Mouse (Mus musculus) MEL (cell line): ENCODE measurements around the gene Gm20388. TPM values are rescaled to one million over a fixed set of nuclear protein-coding genes. Genes with fewer than 3 reads are reported as not detected.

Source experiments
- DNase-seq: peaks from one replicate; pipeline ENCODE4 v3.0.0; 2011; ENCODE audit warnings: low read depth, low spot score
- H3K27ac ChIP-seq: 2 replicates; pipeline ENCODE4 v1.5.1; 2012; ENCODE audit warnings: low read depth, mild to moderate bottlenecking, control low read depth, low read length, moderate library complexity; ENCODE audit not compliant: control insufficient read depth
- H3K27me3 ChIP-seq, 2 experiments: fragments of 150-350 bp in 1 of 2; sonication (generic) in 1 of 2; 2 replicates each; pipeline ENCODE4 v1.6.1; 2012; ENCODE audit warnings: low read length in 2 of 2, mild to moderate bottlenecking in 2 of 2, improper control_type of control experiment in 1 of 2, moderate library complexity in 1 of 2; ENCODE audit not compliant: insufficient read depth in 2 of 2, control insufficient read depth in 1 of 2
- H3K36me3 ChIP-seq, 2 experiments: 2 replicates each; pipeline ENCODE4 v1.6.1; 2012 to 2014; ENCODE audit warnings: low read length in 2 of 2, improper control_type of control experiment in 1 of 2, inconsistent platforms in 1 of 2, mild to moderate bottlenecking in 1 of 2; ENCODE audit not compliant: insufficient read depth in 2 of 2, control insufficient read depth in 1 of 2
- H3K4me1 ChIP-seq, 2 experiments: fragments of 150-350 bp in 1 of 2; sonication (generic) in 1 of 2; 2 replicates each; pipeline ENCODE4 v1.6.1; 2012; ENCODE audit warnings: low read length in 2 of 2, improper control_type of control experiment in 1 of 2, mild to moderate bottlenecking in 1 of 2; ENCODE audit not compliant: insufficient read depth in 2 of 2, control insufficient read depth in 1 of 2
- H3K4me3 ChIP-seq, 2 experiments: fragments of 150-350 bp in 1 of 2; sonication (generic) in 1 of 2; 2 replicates each; pipeline ENCODE4 v1.5.1; 2012; ENCODE audit warnings: low read depth in 2 of 2, low read length in 2 of 2, mild to moderate bottlenecking in 2 of 2, moderate library complexity in 2 of 2, control low read depth in 1 of 2, improper control_type of control experiment in 1 of 2; ENCODE audit not compliant: control insufficient read depth in 1 of 2, insufficient read depth in 1 of 2
- H3K79me2 ChIP-seq: 2 replicates; pipeline ENCODE4 v1.6.1; 2012; ENCODE audit warnings: mild to moderate bottlenecking, low read length, moderate library complexity; ENCODE audit not compliant: control insufficient read depth, poor library complexity, insufficient read depth
- H3K9ac ChIP-seq: 2 replicates; pipeline ENCODE4 v1.6.1; 2012; ENCODE audit warnings: low read depth, mild to moderate bottlenecking, control low read depth, low read length, moderate library complexity; ENCODE audit not compliant: control insufficient read depth, poor library complexity, severe bottlenecking
- H3K9me3 ChIP-seq: fragments of 150-350 bp; sonication (generic); replicated peaks from 2 replicates; pipeline ENCODE4 v1.6.1; 2012; ENCODE audit warnings: mild to moderate bottlenecking, low read length, improper control_type of control experiment, moderate library complexity; ENCODE audit not compliant: insufficient read depth
- BHLHE40 ChIP-seq: IDR thresholded peaks from 2 replicates; pipeline ENCODE4 v1.6.1; 2012; ENCODE audit warnings: low read depth, mild to moderate bottlenecking, inconsistent platforms, low read length, improper control_type of control experiment, borderline replicate concordance
- CHD1 ChIP-seq: IDR thresholded peaks from 2 replicates; pipeline ENCODE4 v1.6.1; 2012; ENCODE audit warnings: low read depth, mild to moderate bottlenecking, inconsistent platforms, low read length, improper control_type of control experiment
- CHD2 ChIP-seq: IDR thresholded peaks from 2 replicates; pipeline ENCODE4 v1.6.1; 2011; ENCODE audit warnings: low read length, improper control_type of control experiment
- CTCF ChIP-seq, 3 experiments: IDR thresholded peaks in 2 of 3; conservative IDR thresholded peaks in 1 of 3; 2 replicates each; pipeline ENCODE4 v1.5.1; 2011 to 2012; ENCODE audit warnings: low read length in 3 of 3, low read depth in 2 of 3, mild to moderate bottlenecking in 2 of 3, improper control_type of control experiment in 1 of 3, inconsistent platforms in 1 of 3, mixed read lengths in 1 of 3, moderate library complexity in 1 of 3; ENCODE audit not compliant: control insufficient read depth in 1 of 3, insufficient read depth in 1 of 3, poor library complexity in 1 of 3, severe bottlenecking in 1 of 3
- E2F4 ChIP-seq: IDR thresholded peaks from 2 replicates; pipeline ENCODE4 v1.6.1; 2011; ENCODE audit warnings: low read depth, low read length, improper control_type of control experiment, borderline replicate concordance
- ELF1 ChIP-seq: IDR thresholded peaks from 2 replicates; pipeline ENCODE4 v1.6.1; 2014; ENCODE audit warnings: low read depth, mild to moderate bottlenecking, inconsistent platforms, low read length, improper control_type of control experiment, moderate library complexity
- EP300 ChIP-seq, 2 experiments: IDR thresholded peaks; 2 replicates each; pipeline ENCODE4 v1.6.1; 2011; ENCODE audit warnings: improper control_type of control experiment in 2 of 2, low read length in 2 of 2, low read depth in 1 of 2, mild to moderate bottlenecking in 1 of 2
- ETS1 ChIP-seq: IDR thresholded peaks from 2 replicates; pipeline ENCODE4 v1.6.1; 2012; ENCODE audit warnings: low read depth, mild to moderate bottlenecking, inconsistent platforms, low read length, improper control_type of control experiment, moderate library complexity
- GABPA ChIP-seq: IDR thresholded peaks from 2 replicates; pipeline ENCODE4 v1.6.1; 2012; ENCODE audit warnings: low read depth, mild to moderate bottlenecking, inconsistent platforms, low read length, improper control_type of control experiment, moderate library complexity
- HCFC1 ChIP-seq: IDR thresholded peaks from 2 replicates; pipeline ENCODE4 v1.6.1; 2012; ENCODE audit warnings: low read depth, mild to moderate bottlenecking, inconsistent platforms, low read length, improper control_type of control experiment, moderate library complexity
- JUND ChIP-seq: IDR thresholded peaks from 2 replicates; pipeline ENCODE4 v1.6.1; 2011; ENCODE audit warnings: low read depth, mild to moderate bottlenecking, improper control_type of control experiment, low read length
- KAT2A ChIP-seq: conservative IDR thresholded peaks from 2 replicates; pipeline ENCODE4 v1.6.1; 2012; ENCODE audit warnings: low read depth, low read length, improper control_type of control experiment, inconsistent platforms
- MAFK ChIP-seq: IDR thresholded peaks from 2 replicates; pipeline ENCODE4 v1.6.1; 2011; ENCODE audit warnings: low read depth, mild to moderate bottlenecking, low read length, improper control_type of control experiment, borderline replicate concordance
- MAX ChIP-seq: IDR thresholded peaks from 2 replicates; pipeline ENCODE4 v1.6.1; 2011; ENCODE audit warnings: low read length, improper control_type of control experiment
- MAZ ChIP-seq: IDR thresholded peaks from 2 replicates; pipeline ENCODE4 v1.6.1; 2012; ENCODE audit warnings: low read depth, mild to moderate bottlenecking, inconsistent platforms, low read length, improper control_type of control experiment
- MEF2A ChIP-seq: IDR thresholded peaks from 2 replicates; pipeline ENCODE4 v1.6.1; 2014; ENCODE audit warnings: low read depth, mild to moderate bottlenecking, inconsistent platforms, low read length, improper control_type of control experiment; ENCODE audit not compliant: poor library complexity, insufficient replicate concordance, severe bottlenecking; ENCODE audit errors: extremely low read depth
- MXI1 ChIP-seq: IDR thresholded peaks from 2 replicates; pipeline ENCODE4 v1.6.1; 2011; ENCODE audit warnings: mild to moderate bottlenecking, low read depth, low read length, improper control_type of control experiment
- MYB ChIP-seq: IDR thresholded peaks from 2 replicates; pipeline ENCODE4 v1.6.1; 2011; ENCODE audit warnings: mild to moderate bottlenecking, low read depth, low read length, improper control_type of control experiment
- MYC ChIP-seq: IDR thresholded peaks from 2 replicates; pipeline ENCODE4 v1.6.1; 2011; ENCODE audit warnings: low read depth, mild to moderate bottlenecking, low read length, improper control_type of control experiment, moderate library complexity
- NELFE ChIP-seq: IDR thresholded peaks from 2 replicates; pipeline ENCODE4 v1.6.1; 2011; ENCODE audit warnings: low read depth, low read length, improper control_type of control experiment
- NRF1 ChIP-seq: IDR thresholded peaks from 2 replicates; pipeline ENCODE4 v1.6.1; 2014; ENCODE audit warnings: low read depth, mild to moderate bottlenecking, inconsistent platforms, low read length, improper control_type of control experiment, moderate library complexity; ENCODE audit not compliant: poor library complexity, insufficient read depth, severe bottlenecking
- POLR2A ChIP-seq, 2 experiments: IDR thresholded peaks; 2 replicates each; pipeline ENCODE4 v1.6.1; 2011 to 2012; ENCODE audit warnings: low read length in 2 of 2, mild to moderate bottlenecking in 2 of 2, control low read depth in 1 of 2, improper control_type of control experiment in 1 of 2, low read depth in 1 of 2, moderate library complexity in 1 of 2; ENCODE audit not compliant: control insufficient read depth in 1 of 2, insufficient read depth in 1 of 2, poor library complexity in 1 of 2
- POLR2AphosphoS5 ChIP-seq: IDR thresholded peaks from 2 replicates; pipeline ENCODE4 v1.6.1; 2012; ENCODE audit warnings: low read depth, borderline replicate concordance, mild to moderate bottlenecking, inconsistent platforms, low read length, moderate library complexity, mixed read lengths
- RAD21 ChIP-seq: IDR thresholded peaks from 2 replicates; pipeline ENCODE4 v1.6.1; 2011; ENCODE audit warnings: mild to moderate bottlenecking, low read depth, low read length, improper control_type of control experiment
- RCOR1 ChIP-seq: IDR thresholded peaks from 2 replicates; pipeline ENCODE4 v1.6.1; 2012; ENCODE audit warnings: low read depth, mild to moderate bottlenecking, inconsistent platforms, low read length, improper control_type of control experiment
- SIN3A ChIP-seq: IDR thresholded peaks from 2 replicates; pipeline ENCODE4 v1.6.1; 2012; ENCODE audit warnings: low read length, improper control_type of control experiment, inconsistent platforms
- SMC3 ChIP-seq: IDR thresholded peaks from 2 replicates; pipeline ENCODE4 v1.6.1; 2011; ENCODE audit warnings: low read depth, low read length, improper control_type of control experiment
- TBP ChIP-seq: IDR thresholded peaks from 2 replicates; pipeline ENCODE4 v1.8.0; 2011; ENCODE audit warnings: low read depth, low read length, improper control_type of control experiment
- TCF12 ChIP-seq: IDR thresholded peaks from 2 replicates; pipeline ENCODE4 v1.6.1; 2014; ENCODE audit warnings: low read depth, mild to moderate bottlenecking, inconsistent platforms, low read length, improper control_type of control experiment, moderate library complexity
- UBTF ChIP-seq: IDR thresholded peaks from 2 replicates; pipeline ENCODE4 v1.6.1; 2012; ENCODE audit warnings: low read depth, mild to moderate bottlenecking, inconsistent platforms, low read length, improper control_type of control experiment, moderate library complexity, borderline replicate concordance; ENCODE audit not compliant: insufficient read depth
- USF1 ChIP-seq: IDR thresholded peaks from 2 replicates; pipeline ENCODE4 v1.6.1; 2014; ENCODE audit warnings: low read depth, mild to moderate bottlenecking, inconsistent platforms, low read length, improper control_type of control experiment, moderate library complexity
- USF2 ChIP-seq, 2 experiments: IDR thresholded peaks; 2 replicates each; pipeline ENCODE4 v1.6.1; 2011 to 2012; ENCODE audit warnings: improper control_type of control experiment in 2 of 2, low read length in 2 of 2, borderline replicate concordance in 1 of 2, inconsistent platforms in 1 of 2, low read depth in 1 of 2, mild to moderate bottlenecking in 1 of 2; ENCODE audit not compliant: insufficient read depth in 1 of 2
- ZC3H11A ChIP-seq: IDR thresholded peaks from 2 replicates; pipeline ENCODE4 v1.6.1; 2012; ENCODE audit warnings: low read depth, mild to moderate bottlenecking, inconsistent platforms, low read length, improper control_type of control experiment
- ZMIZ1 ChIP-seq: IDR thresholded peaks from 2 replicates; pipeline ENCODE4 v1.6.1; 2012; ENCODE audit warnings: low read depth, mild to moderate bottlenecking, inconsistent platforms, low read length, improper control_type of control experiment, moderate library complexity
- ZNF384 ChIP-seq: IDR thresholded peaks from 2 replicates; pipeline ENCODE4 v1.6.1; 2012; ENCODE audit warnings: low read depth, mild to moderate bottlenecking, inconsistent platforms, low read length, improper control_type of control experiment
- polyA plus RNA-seq, 2 experiments: library from polyadenylated mRNA; stranded (reverse) in 1 of 2; unstranded in 1 of 2; fragments of >175 nt in 1 of 2; fragments of >200 nt in 1 of 2; gene quantifications; 2 replicates each; pipeline versions ENCODE4 v1.2.1 to v1.2.4; 2012; ENCODE audit warnings: low replicate concordance in 2 of 2, low read depth in 1 of 2; ENCODE audit not compliant: insufficient read length in 2 of 2, insufficient read depth in 1 of 2, missing spikeins in 1 of 2
- total RNA-seq: library from RNA; depleted of rRNA; stranded (reverse); fragments of 300-350 nt; gene quantifications from 2 replicates; pipeline ENCODE4 v1.2.3, GENCODE M21; 2012

Gene Gm20388
- total and polyA plus RNA-seq, 3 experiments = 11.1 to 17.8 TPM; not detected in 1

DNA sequence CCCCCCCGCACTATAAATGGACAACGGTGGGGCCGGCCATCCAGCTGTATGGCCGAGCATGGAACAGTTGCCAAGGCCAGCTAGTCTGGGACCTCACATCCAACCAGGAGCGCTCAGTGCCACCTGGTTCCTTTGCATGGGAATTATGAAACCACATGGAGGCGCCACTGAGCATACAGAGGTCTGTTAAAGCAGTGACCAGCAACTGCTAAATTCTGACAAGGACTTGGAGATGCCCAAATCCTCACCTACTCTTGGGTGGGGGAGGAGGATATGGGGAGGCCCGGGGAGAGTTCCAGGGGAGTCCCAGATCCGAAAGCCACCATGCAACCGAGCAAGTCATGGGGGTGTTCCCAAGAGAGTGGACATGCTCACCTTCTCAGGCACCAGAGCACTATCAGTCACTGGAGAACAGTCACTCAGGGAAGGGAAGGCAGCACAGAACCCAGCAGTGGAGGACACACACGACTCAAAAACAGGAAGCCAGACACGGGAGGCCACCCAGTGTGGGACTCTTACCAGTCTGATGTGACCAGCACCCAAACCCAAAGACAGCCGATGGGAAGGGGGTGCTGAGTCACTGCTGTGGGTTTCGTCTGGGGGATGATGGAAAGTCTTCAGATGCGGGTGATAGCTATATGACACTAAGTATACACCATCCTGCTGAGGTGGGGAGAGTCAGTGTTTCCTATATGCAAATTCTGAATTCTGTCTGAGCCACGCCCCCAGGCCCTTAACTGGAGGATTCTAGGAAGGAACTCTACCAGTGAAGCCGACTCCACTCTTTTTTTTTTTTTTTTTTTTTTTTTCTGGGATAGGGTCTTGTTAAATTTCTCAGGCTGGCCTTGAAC, 422.0 kb downstream of the Gm20388 start:
- peaks cover 7% of the 10 kb centered on the region for H3K79me2 ChIP-seq
- H3K4me3 ChIP-seq = peak overlapping the region; percentile 47 to 56
- H3K36me3 ChIP-seq = peaks cover 0 to 25% of the 10 kb centered on the region in 2 experiments; a peak in 2 of 4 replicates
- peak overlapping the region; percentile 96 for H3K27ac ChIP-seq
- no peaks in the 10 kb centered on the region for H3K27me3 ChIP-seq
- H3K4me1 ChIP-seq = peaks cover 16 to 49% of the 10 kb centered on the region in 2 experiments
- DNase-seq = peak; percentile 94
- H3K9ac ChIP-seq = peak overlapping the region; percentile 72
- H3K9me3 ChIP-seq = no peaks in the 10 kb centered on the region
- TF ChIP-seq MAFK = no peak
- TF ChIP-seq MYC = 0 out of 2 replicates have a peak, but pooled peaks have one; percentile 21
- peak; percentile 90 for TF ChIP-seq TBP
- TF ChIP-seq UBTF = no peak
- no peak for TF ChIP-seq POLR2AphosphoS5
- TF ChIP-seq MAZ = no peak
- peak; percentile 44 for TF ChIP-seq RAD21
- TF ChIP-seq GABPA = no peak
- TF ChIP-seq EP300 (IDR thresholded peaks at IDR 0.05; ENCODE audit: low read depth in 1 of 2, low read length in 2 of 2) = peak in 1 of 2 experiments; percentile 40; a peak in 2 of 4 replicates
- TF ChIP-seq MEF2A = no peak
- TF ChIP-seq ETS1 = peak; percentile 83
- TF ChIP-seq CHD1 = no peak
- TF ChIP-seq ZNF384 = peak; percentile 96
- TF ChIP-seq HCFC1 = no peak
- TF ChIP-seq TCF12 = no peak
- no peak for TF ChIP-seq USF1
- TF ChIP-seq MYB = no peak
- TF ChIP-seq MAX = no peak; the same call in 1 of the 2 replicates
- no peak for TF ChIP-seq CHD2
- TF ChIP-seq RCOR1 = no peak
- no peak for TF ChIP-seq KAT2A
- TF ChIP-seq ZC3H11A = peak; percentile 24; the same call in 1 of the 2 replicates
- TF ChIP-seq JUND = no peak
- no peak; the same call in 1 of the 2 replicates for TF ChIP-seq NELFE
- peak; percentile 36 to 71; a peak in 2 of 4 replicates for TF ChIP-seq POLR2A (IDR thresholded peaks at IDR 0.05; ENCODE audit: control insufficient read depth in 1 of 2, insufficient read depth in 1 of 2, low read depth in 1 of 2, low read length in 2 of 2, poor library complexity in 1 of 2)
- no peak for TF ChIP-seq USF2 (IDR thresholded peaks at IDR 0.05; ENCODE audit: borderline replicate concordance in 1 of 2, insufficient read depth in 1 of 2, low read depth in 1 of 2, low read length in 2 of 2)
- no peak for TF ChIP-seq ELF1
- TF ChIP-seq SMC3 = peak; percentile 74
- TF ChIP-seq SIN3A = peak; percentile 20
- no peak for TF ChIP-seq E2F4
- TF ChIP-seq CTCF (IDR thresholded peaks at IDR 0.05 in 2 of 3, conservative IDR thresholded peaks at IDR 0.05 in 1 of 3; ENCODE audit: control insufficient read depth in 1 of 3, insufficient read depth in 1 of 3, low read depth in 2 of 3, low read length in 3 of 3, poor library complexity in 1 of 3, severe bottlenecking in 1 of 3) = peak; percentile 60 to 74 (median 60)
- TF ChIP-seq NRF1 = no peak
- no peak for TF ChIP-seq BHLHE40
- no peak for TF ChIP-seq ZMIZ1
- TF ChIP-seq MXI1 = 0 out of 2 replicates have a peak, but pooled peaks have one; percentile 31
